Mouse (Mus musculus) kidney, adult 2 months (tissue): ENCODE data around the gene Ism1. TPM values are rescaled to one million over a fixed set of nuclear protein-coding genes. Genes with fewer than 3 reads are reported as not detected.

Experiments
- DNase-seq: peaks from one replicate; pipeline ENCODE4 v3.0.0; 2021
- H3K27ac ChIP-seq: fragments of 200-500 bp; 2 replicates; pipeline ENCODE4 v1.5.1; 2012; ENCODE audit warnings: low read depth, low read length, control low read depth, inconsistent platforms; ENCODE audit not compliant: insufficient read depth
- H3K27me3 ChIP-seq: fragments of 200-500 bp; replicated peaks from 2 replicates; pipeline ENCODE4 v1.6.1; 2012; ENCODE audit warnings: mild to moderate bottlenecking, moderate library complexity, low read length, inconsistent platforms; ENCODE audit not compliant: control insufficient read depth, insufficient read depth
- H3K36me3 ChIP-seq: fragments of 200-500 bp; 2 replicates; pipeline ENCODE4 v1.6.1; 2012; ENCODE audit warnings: mild to moderate bottlenecking, moderate library complexity, low read length, inconsistent platforms; ENCODE audit not compliant: control insufficient read depth, insufficient read depth
- H3K4me1 ChIP-seq: fragments of 200-500 bp; 2 replicates; pipeline ENCODE4 v1.6.1; 2011; ENCODE audit warnings: low read length; ENCODE audit not compliant: control insufficient read depth, insufficient read depth
- H3K4me3 ChIP-seq: fragments of 200-500 bp; 2 replicates; pipeline ENCODE4 v1.5.1; 2011; ENCODE audit warnings: mild to moderate bottlenecking, low read depth, low read length, control low read depth; ENCODE audit not compliant: insufficient read depth
- CTCF ChIP-seq: fragments of 200-500 bp; conservative IDR thresholded peaks from 2 replicates; pipeline ENCODE4 v1.5.1; 2011; ENCODE audit warnings: low read depth, mild to moderate bottlenecking, control low read depth, low read length, moderate library complexity, mixed read lengths; ENCODE audit not compliant: insufficient read depth, insufficient read length
- POLR2A ChIP-seq: fragments of 200-500 bp; IDR thresholded peaks from one replicate; pipeline ENCODE4 v1.6.1; 2011; ENCODE audit warnings: low read depth, low read length, control low read depth
- WGBS: fragments of 180-500 bp; shearing (Covaris S2); methylation state at CpG from one replicate; pipeline ENCODE4 v1.1.7; 2018; 5-methylcytosine and 5-hydroxymethylcytosine counted together
- polyA plus RNA-seq: library from polyadenylated mRNA; depleted of rRNA; stranded (reverse); fragments of >200 nt; gene quantifications from 2 replicates; pipeline ENCODE4 v1.2.3, GENCODE M21; 2012

Ism1 gene
- polyA plus RNA-seq, 1 experiment = 0.67 TPM

DNA sequence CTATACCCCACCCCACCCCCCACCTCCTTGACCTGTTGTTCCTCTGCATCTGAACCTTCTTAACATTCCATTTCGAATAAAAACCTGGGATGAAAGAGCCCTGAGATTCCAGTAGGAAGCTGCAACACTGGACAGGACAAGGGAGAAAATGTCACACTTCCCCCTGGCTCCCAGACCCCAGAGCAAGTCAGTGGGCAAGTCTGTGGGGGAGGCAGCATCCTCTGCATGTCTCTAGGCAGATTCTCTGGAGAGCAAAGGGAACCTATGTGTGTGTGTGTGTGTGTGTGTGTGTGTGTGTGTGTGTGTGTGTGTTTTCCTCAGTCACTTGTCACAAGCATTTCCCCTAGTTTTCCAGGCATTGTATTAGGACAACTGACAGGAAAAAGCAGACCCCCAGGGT, 98.7 kb downstream of the Ism1 start:
- TF ChIP-seq CTCF (no peak), POLR2A (no peak)
- H3K27ac ChIP-seq = no peak overlapping the region
- WGBS = 8% methylated on average over 1 of the region's 1 CpGs
- DNase-seq = no peak
- H3K4me1 ChIP-seq = no peaks in the 10 kb centered on the region; the same call in 1 of the 2 replicates
- no peaks in the 10 kb centered on the region for H3K27me3 ChIP-seq
- no peak overlapping the region for H3K4me3 ChIP-seq
- H3K36me3 ChIP-seq = no peaks in the 10 kb centered on the region

DNA sequence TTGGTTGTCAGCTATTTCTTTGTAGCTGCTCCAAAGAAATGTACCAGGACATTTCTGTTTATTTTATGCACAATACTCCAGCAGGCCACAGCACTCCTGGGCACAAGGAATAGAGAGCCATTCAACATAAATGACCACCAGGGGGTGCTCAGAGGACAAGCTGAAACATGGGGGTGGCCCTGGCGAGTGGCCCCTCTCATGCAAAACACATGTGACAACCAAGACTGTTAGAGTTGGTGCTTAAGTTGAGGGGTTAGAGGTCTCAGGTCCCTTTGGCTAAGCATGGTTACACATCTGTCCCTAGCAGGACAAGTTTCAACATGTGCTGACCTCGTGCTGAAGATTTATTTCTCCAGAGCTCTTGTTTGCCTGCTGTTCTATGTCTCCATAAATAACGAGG, 100.3 kb downstream of the Ism1 start:
- Histone ChIP-seq H3K27ac (no peak overlapping the region), H3K4me3 (no peak overlapping the region), H3K27me3 (no peaks in the 10 kb centered on the region), H3K4me1 (no peaks in the 10 kb centered on the region; the same call in 1 of the 2 replicates), H3K36me3 (no peaks in the 10 kb centered on the region)
- DNase-seq = peak; percentile 41
- WGBS = 22% methylated on average over 3 of the region's 3 CpGs
- TF ChIP-seq CTCF = peak; percentile 52
- TF ChIP-seq POLR2A = no peak

DNA sequence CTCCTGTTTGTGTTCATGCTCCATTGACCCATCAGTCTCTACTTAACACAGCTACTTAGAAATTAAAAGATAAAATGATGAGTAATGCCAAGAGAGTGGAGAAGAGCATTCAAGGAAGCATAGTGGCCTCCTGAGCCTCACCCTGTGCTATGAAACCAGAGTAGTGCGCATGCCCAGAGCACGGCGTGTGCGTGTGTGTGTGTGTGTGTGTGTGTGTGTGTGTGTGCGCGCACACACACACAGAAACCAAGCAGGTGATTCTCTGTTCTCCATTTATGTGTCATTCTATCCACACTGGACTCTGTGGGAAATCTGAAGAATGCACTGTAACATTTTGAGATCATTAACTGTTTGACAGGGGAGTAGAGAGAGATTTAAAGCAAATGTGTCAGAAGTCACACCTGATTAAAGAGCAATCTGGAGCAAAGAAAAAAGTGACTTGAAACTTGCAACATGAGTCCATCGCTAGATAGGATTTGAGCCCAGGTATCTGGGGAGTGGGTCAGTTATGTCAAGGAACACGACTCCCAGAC, 105.4 kb downstream of the Ism1 start:
- no peak for DNase-seq
- H3K27ac ChIP-seq = no peak overlapping the region
- TF ChIP-seq CTCF (no peak), POLR2A (no peak)
- 30% methylated on average over 8 of the region's 8 CpGs for WGBS
- no peaks in the 10 kb centered on the region; the same call in 1 of the 2 replicates for H3K4me1 ChIP-seq
- H3K36me3 ChIP-seq = no peaks in the 10 kb centered on the region
- no peak overlapping the region for H3K4me3 ChIP-seq
- H3K27me3 ChIP-seq = no peaks in the 10 kb centered on the region

DNA sequence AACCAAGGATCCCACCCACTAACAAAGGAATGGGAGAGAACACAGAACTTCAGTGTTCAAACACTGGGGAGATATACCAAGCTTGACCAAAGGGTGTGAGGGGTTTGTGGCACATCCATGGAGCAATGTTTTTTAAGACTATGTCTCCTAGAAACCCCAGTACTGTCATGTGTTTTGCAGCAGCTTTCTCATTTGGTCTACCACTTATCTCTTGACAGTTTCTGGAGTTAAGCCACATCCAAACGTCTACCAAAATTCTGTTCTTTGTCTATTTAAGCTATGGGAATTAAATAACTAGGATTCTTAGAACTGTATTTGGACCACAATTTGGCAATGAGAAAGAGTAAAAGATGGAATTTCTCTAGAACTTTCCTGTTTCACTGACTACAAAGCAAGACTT, 106.5 kb downstream of the Ism1 start:
- Histone ChIP-seq H3K4me1 (no peaks in the 10 kb centered on the region), H3K36me3 (no peaks in the 10 kb centered on the region), H3K4me3 (no peak overlapping the region), H3K27me3 (no peaks in the 10 kb centered on the region), H3K27ac (no peak overlapping the region)
- TF ChIP-seq POLR2A (no peak), CTCF (no peak)
- 66% methylated on average over 1 of the region's 1 CpGs for WGBS
- DNase-seq = no peak

DNA sequence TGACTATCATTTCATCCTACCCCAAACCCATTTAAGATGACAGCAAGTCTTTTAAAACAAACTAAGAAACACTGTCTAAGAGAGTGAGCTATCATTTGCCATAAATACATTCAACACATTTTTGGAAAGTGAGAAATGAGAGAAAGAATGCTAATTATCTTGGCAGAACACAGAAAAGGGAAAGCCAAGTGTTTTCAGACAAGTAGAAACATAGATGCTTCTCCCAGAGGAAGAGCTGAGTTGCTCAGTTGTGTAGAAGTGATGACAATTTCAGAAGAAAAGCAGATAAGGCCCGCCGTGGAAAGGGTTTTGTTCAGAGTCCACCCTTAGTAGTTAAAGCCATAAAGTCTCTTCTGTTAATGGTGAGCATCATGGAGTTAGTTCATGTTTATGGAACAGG, 107.0 kb downstream of the Ism1 start:
- Histone ChIP-seq H3K4me1 (no peaks in the 10 kb centered on the region), H3K36me3 (no peaks in the 10 kb centered on the region), H3K4me3 (no peak overlapping the region), H3K27ac (no peak overlapping the region), H3K27me3 (no peaks in the 10 kb centered on the region)
- no peak for TF ChIP-seq CTCF
- TF ChIP-seq POLR2A = no peak
- no peak for DNase-seq
- WGBS = 75% methylated on average over 2 of the region's 2 CpGs

DNA sequence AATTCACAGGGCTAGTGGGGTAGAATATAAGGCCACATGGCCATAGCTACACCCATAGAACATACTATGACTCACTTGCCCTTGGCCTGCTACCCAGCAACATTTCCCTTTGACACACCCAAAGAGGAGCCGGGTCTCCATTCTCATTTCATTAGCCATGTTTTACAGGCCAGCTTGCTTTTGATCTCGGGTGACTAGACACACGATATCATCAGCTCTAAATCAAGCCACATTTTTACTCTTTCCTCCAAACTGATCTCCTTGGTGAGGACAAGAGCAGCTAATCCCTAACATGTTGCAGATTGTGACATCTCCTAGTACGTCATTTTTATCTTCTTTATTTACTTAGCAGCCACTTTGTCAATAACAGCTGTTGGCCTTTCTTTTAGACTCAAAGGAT, 110.7 kb downstream of the Ism1 start:
- DNase-seq = no peak
- H3K36me3 ChIP-seq = no peaks in the 10 kb centered on the region
- H3K27ac ChIP-seq = no peak overlapping the region
- TF ChIP-seq CTCF (no peak), POLR2A (no peak)
- WGBS = 56% methylated on average over 4 of the region's 4 CpGs
- no peak overlapping the region for H3K4me3 ChIP-seq
- H3K27me3 ChIP-seq = no peaks in the 10 kb centered on the region
- no peaks in the 10 kb centered on the region for H3K4me1 ChIP-seq

DNA sequence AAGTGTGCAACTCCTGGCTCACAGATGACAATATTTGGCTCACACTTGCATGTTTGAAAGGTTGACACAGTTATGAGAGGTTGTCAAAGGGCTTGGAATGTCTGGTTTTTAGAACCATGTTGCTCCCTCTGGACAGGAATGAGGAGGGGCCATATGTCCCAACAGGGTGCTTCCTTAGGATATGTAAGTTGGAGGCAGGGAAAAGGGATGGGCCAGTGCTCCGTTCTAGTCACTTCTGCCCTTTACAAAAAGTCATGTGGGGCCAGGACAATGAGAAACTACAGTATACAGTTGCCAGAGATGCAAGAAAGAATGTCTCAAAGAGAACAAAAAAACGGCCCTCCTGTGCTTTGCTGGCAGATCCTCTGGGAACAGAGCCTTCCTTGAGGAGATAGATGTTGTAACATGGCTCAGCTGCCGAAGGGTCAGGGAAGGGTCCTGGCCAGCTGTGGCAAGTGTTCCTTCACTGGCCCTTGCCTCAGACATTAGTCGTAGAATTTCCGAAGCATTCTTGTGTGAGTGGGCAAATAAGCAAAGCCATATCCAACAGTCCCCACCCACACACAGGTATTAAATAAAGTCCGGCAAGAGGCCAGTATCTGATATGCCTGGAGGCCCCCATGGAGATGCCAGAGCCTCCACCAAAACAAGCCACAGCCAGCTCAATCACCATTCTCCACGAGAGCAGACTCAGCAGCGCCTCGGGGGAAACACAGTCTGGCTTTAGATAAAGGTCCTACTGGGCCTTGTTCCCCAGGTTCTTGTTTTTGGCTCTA, 114.6 kb downstream of the Ism1 start:
- no peaks in the 10 kb centered on the region; the same call in 1 of the 2 replicates for H3K27me3 ChIP-seq
- no peaks in the 10 kb centered on the region for H3K36me3 ChIP-seq
- no peak overlapping the region for H3K4me3 ChIP-seq
- no peak overlapping the region for H3K27ac ChIP-seq
- WGBS = 70% methylated on average over 9 of the region's 9 CpGs
- no peak for TF ChIP-seq CTCF
- TF ChIP-seq POLR2A = no peak
- no peak for DNase-seq
- H3K4me1 ChIP-seq = no peaks in the 10 kb centered on the region
